Mouse (Mus musculus): ENCODE results near the gene Dpm1. TPM values are rescaled to one million over a fixed set of nuclear protein-coding genes. Genes with fewer than 3 reads are reported as not detected.

The Dpm1 gene
- polyA plus RNA-seq, 1 experiment: 26.7 TPM

GRCm38 (mm10) chr2:168169800-168170113, 60.6 kb downstream of the Dpm1 start:
- no peak overlapping the region for H3K4me3 ChIP-seq (replicated peaks; ENCODE audit: insufficient read depth, low read depth, low read length)
- no peaks in the 10 kb centered on the region for H3K27me3 ChIP-seq (ENCODE audit: control insufficient read depth, insufficient read depth, low read length)
- TF ChIP-seq POLR2A (IDR thresholded peaks at IDR 0.05; ENCODE audit: borderline replicate concordance, insufficient read depth, low read length) (no peak), CTCF (IDR thresholded peaks at IDR 0.05; ENCODE audit: borderline replicate concordance, insufficient read depth, low read depth, low read length) (no peak)
- no peak overlapping the region for H3K27ac ChIP-seq (ENCODE audit: insufficient read depth, low read length)
- 18% methylated on average over 9 of the region's 9 CpGs for WGBS
- no peak for DNase-seq
- peaks cover 4% of the 10 kb centered on the region; the same call in 1 of the 2 replicates for H3K4me1 ChIP-seq (ENCODE audit: control insufficient read depth, insufficient read depth, low read length)

GRCm38 (mm10) chr2:168168892-168169799, 61.2 kb downstream of the Dpm1 start:
- 44% methylated on average over 9 of the region's 9 CpGs for WGBS
- no peak for DNase-seq
- H3K27me3 ChIP-seq (ENCODE audit: control insufficient read depth, insufficient read depth, low read length): no peaks in the 10 kb centered on the region
- TF ChIP-seq CTCF (IDR thresholded peaks at IDR 0.05; ENCODE audit: borderline replicate concordance, insufficient read depth, low read depth, low read length) (no peak), POLR2A (IDR thresholded peaks at IDR 0.05; ENCODE audit: borderline replicate concordance, insufficient read depth, low read length) (no peak)
- no peak overlapping the region for H3K27ac ChIP-seq (ENCODE audit: insufficient read depth, low read length)
- H3K4me1 ChIP-seq (ENCODE audit: control insufficient read depth, insufficient read depth, low read length): peaks cover 4% of the 10 kb centered on the region; the same call in 1 of the 2 replicates
- no peak overlapping the region for H3K4me3 ChIP-seq (replicated peaks; ENCODE audit: insufficient read depth, low read depth, low read length)

- WGBS: 60% methylated on average over 3 of the region's 3 CpGs
- Histone ChIP-seq H3K4me3 (replicated peaks; ENCODE audit: insufficient read depth, low read depth, low read length) (no peak overlapping the region), H3K4me1 (ENCODE audit: control insufficient read depth, insufficient read depth, low read length) (peaks cover 3% of the 10 kb centered on the region; the same call in 1 of the 2 replicates), H3K27ac (ENCODE audit: insufficient read depth, low read length) (no peak overlapping the region), H3K27me3 (ENCODE audit: control insufficient read depth, insufficient read depth, low read length) (no peaks in the 10 kb centered on the region)
- DNase-seq: no peak
- TF ChIP-seq CTCF (IDR thresholded peaks at IDR 0.05; ENCODE audit: borderline replicate concordance, insufficient read depth, low read depth, low read length): no peak
- TF ChIP-seq POLR2A (IDR thresholded peaks at IDR 0.05; ENCODE audit: borderline replicate concordance, insufficient read depth, low read length): no peak
Measured at GRCm38 (mm10) chr2:168167781-168168180, 62.6 kb downstream of the Dpm1 start.

GRCm38 (mm10) chr2:168166750-168167460, 63.5 kb downstream of the Dpm1 start:
- H3K27ac ChIP-seq (ENCODE audit: insufficient read depth, low read length): no peak overlapping the region
- WGBS: 56% methylated on average over 21 of the region's 21 CpGs
- no peak for DNase-seq
- TF ChIP-seq POLR2A (IDR thresholded peaks at IDR 0.05; ENCODE audit: borderline replicate concordance, insufficient read depth, low read length): no peak
- H3K4me3 ChIP-seq (replicated peaks; ENCODE audit: insufficient read depth, low read depth, low read length): no peak overlapping the region
- H3K27me3 ChIP-seq (ENCODE audit: control insufficient read depth, insufficient read depth, low read length): no peaks in the 10 kb centered on the region
- H3K4me1 ChIP-seq (ENCODE audit: control insufficient read depth, insufficient read depth, low read length): no peaks in the 10 kb centered on the region

GRCm38 (mm10) chr2:168161978-168162377, 68.4 kb downstream of the Dpm1 start:
- no peaks in the 10 kb centered on the region for H3K4me1 ChIP-seq (ENCODE audit: control insufficient read depth, insufficient read depth, low read length)
- TF ChIP-seq CTCF (IDR thresholded peaks at IDR 0.05; ENCODE audit: borderline replicate concordance, insufficient read depth, low read depth, low read length) (no peak), POLR2A (IDR thresholded peaks at IDR 0.05; ENCODE audit: borderline replicate concordance, insufficient read depth, low read length) (no peak)
- no peak overlapping the region for H3K4me3 ChIP-seq (replicated peaks; ENCODE audit: insufficient read depth, low read depth, low read length)
- no peak for DNase-seq
- 13% methylated on average over 14 of the region's 14 CpGs for WGBS
- H3K27me3 ChIP-seq (ENCODE audit: control insufficient read depth, insufficient read depth, low read length): no peaks in the 10 kb centered on the region
- no peak overlapping the region for H3K27ac ChIP-seq (ENCODE audit: insufficient read depth, low read length)

- Histone ChIP-seq H3K27ac (ENCODE audit: insufficient read depth, low read length) (no peak overlapping the region), H3K27me3 (ENCODE audit: control insufficient read depth, insufficient read depth, low read length) (no peaks in the 10 kb centered on the region), H3K4me1 (ENCODE audit: control insufficient read depth, insufficient read depth, low read length) (no peaks in the 10 kb centered on the region), H3K4me3 (replicated peaks; ENCODE audit: insufficient read depth, low read depth, low read length) (no peak overlapping the region)
- 7% methylated on average over 11 of the region's 11 CpGs for WGBS
- no peak for DNase-seq
- TF ChIP-seq POLR2A (IDR thresholded peaks at IDR 0.05; ENCODE audit: borderline replicate concordance, insufficient read depth, low read length) (no peak), CTCF (IDR thresholded peaks at IDR 0.05; ENCODE audit: borderline replicate concordance, insufficient read depth, low read depth, low read length) (no peak)
Measured at GRCm38 (mm10) chr2:168161514-168161971, 68.8 kb downstream of the Dpm1 start.

GRCm38 (mm10) chr2:168160370-168160930, 69.9 kb downstream of the Dpm1 start:
- no peak for DNase-seq
- H3K4me1 ChIP-seq (ENCODE audit: control insufficient read depth, insufficient read depth, low read length): no peaks in the 10 kb centered on the region
- WGBS: 81% methylated on average over 9 of the region's 9 CpGs
- no peak overlapping the region for H3K27ac ChIP-seq (ENCODE audit: insufficient read depth, low read length)
- H3K4me3 ChIP-seq (replicated peaks; ENCODE audit: insufficient read depth, low read depth, low read length): no peak overlapping the region
- H3K27me3 ChIP-seq (ENCODE audit: control insufficient read depth, insufficient read depth, low read length): no peaks in the 10 kb centered on the region
- no peak for TF ChIP-seq POLR2A (IDR thresholded peaks at IDR 0.05; ENCODE audit: borderline replicate concordance, insufficient read depth, low read length)
- TF ChIP-seq CTCF (IDR thresholded peaks at IDR 0.05; ENCODE audit: borderline replicate concordance, insufficient read depth, low read depth, low read length): no peak

Other genes with a start within 250 kb of the Dpm1 start
- gene Ripor3, start 220.0 kb downstream of the Dpm1 start, polyA plus RNA-seq (2012; rRNA removed): 0.44 and 0.84 TPM in 2 replicates
- gene Pard6b, start 149.6 kb downstream of the Dpm1 start, polyA plus RNA-seq (2012; rRNA removed): 5.3 and 5.7 TPM in 2 replicates
- gene Adnp, start 23.5 kb downstream of the Dpm1 start, polyA plus RNA-seq (2012; rRNA removed): 25.9 and 33.0 TPM in 2 replicates
- gene Gm20716, start 227 bp downstream of the Dpm1 start, polyA plus RNA-seq (2012; rRNA removed): 36.1 and 39.9 TPM in 2 replicates
- 13.4 and 14.1 TPM in 2 replicates for gene Mocs3, start within 50 bp of the Dpm1 start, polyA plus RNA-seq (2012; rRNA removed)
- 1.5 and 1.8 TPM in 2 replicates for gene Kcng1, start 51.1 kb upstream of the Dpm1 start, polyA plus RNA-seq (2012; rRNA removed)

All from cerebellum, adult 2 months (tissue).